Mouse (Mus musculus): ENCODE measurements at regions not wholly inside any gene's neighbourhood (a gene's known extent, or its start where the extent isn't known, plus 50 kb on each side); places are given as distances from the start of the nearest gene placed in this dataset.

- ATAC-seq (replicated peaks; ENCODE audit: insufficient number of reproducible peaks, insufficient read depth, low FRiP score, low read depth), result peak; percentile 53; the same call in 1 of the 2 replicates
Measured at GRCm38 (mm10) chr5:29033462-29033997, 162.3 kb upstream of the Rnf32 start.

GRCm38 (mm10) chr5:29030525-29030924 is 165.3 kb upstream of the Rnf32 start:
- Histone ChIP-seq H3K4me3 (no peak overlapping the region), H3K27me3 (no peaks in the 10 kb centered on the region), H3K9ac (no peak overlapping the region), H3K36me3 (no peaks in the 10 kb centered on the region), H3K4me2 (peak overlapping the region; percentile 35), H3K27ac (0 out of 2 replicates have a peak overlapping the region, but pooled peaks have one; percentile 15), H3K4me1 (replicated peaks) (peaks cover 21% of the 10 kb centered on the region), H3K9me3 (replicated peaks) (no peaks in the 10 kb centered on the region)
- WGBS, result 9% methylated on average over 5 of the region's 5 CpGs
- no peak for ATAC-seq (replicated peaks; ENCODE audit: insufficient number of reproducible peaks, insufficient read depth, low FRiP score, low read depth)

More at GRCm38 (mm10) chr5:29033462-29033997, 162.3 kb upstream of the Rnf32 start:
- Histone ChIP-seq H3K27me3 (no peaks in the 10 kb centered on the region), H3K4me3 (no peak overlapping the region), H3K27ac (peak overlapping the region; percentile 31), H3K9me3 (replicated peaks) (no peaks in the 10 kb centered on the region), H3K4me1 (replicated peaks) (peaks cover 21% of the 10 kb centered on the region), H3K9ac (no peak overlapping the region), H3K4me2 (no peak overlapping the region), H3K36me3 (no peaks in the 10 kb centered on the region)
- 15% methylated on average over 4 of the region's 4 CpGs for WGBS

- H3K4me2 ChIP-seq, result 0 out of 2 replicates have a peak overlapping the region, but pooled peaks have one; percentile 35
Measured at GRCm38 (mm10) chr5:29029957-29030356, 165.8 kb upstream of the Rnf32 start.

DNA sequence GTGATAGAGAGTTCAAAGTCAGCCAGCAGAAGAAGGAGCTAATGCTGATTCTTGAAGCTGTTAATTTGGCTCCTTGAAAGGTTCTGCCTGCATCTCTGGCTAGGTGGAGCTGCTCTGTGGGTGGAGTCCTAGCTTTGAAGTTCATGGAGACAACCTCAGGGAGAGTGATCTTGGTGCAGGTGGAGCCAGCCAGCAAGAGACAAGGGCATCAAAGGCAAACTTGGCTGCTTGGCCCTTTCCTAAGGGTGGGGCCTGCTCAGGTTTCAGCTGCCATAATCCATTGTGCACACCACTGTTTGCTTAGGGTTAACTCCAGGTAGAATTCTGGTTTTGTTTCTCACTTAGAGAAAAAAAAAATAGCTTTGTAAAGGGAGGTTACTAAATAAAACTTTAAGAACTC is 170.7 kb upstream of the Rnf32 start:
- no peaks in the 10 kb centered on the region for H3K27me3 ChIP-seq
- no peak overlapping the region for H3K27ac ChIP-seq
- H3K4me1 ChIP-seq (replicated peaks), result 0 out of 2 replicates have a peak, but pooled peaks cover 2% of the 10 kb centered on the region
- ATAC-seq (replicated peaks; ENCODE audit: insufficient number of reproducible peaks, insufficient read depth, low FRiP score, low read depth), result no peak
- H3K4me3 ChIP-seq, result no peak overlapping the region
- no peaks in the 10 kb centered on the region for H3K36me3 ChIP-seq
- H3K9me3 ChIP-seq (replicated peaks), result no peaks in the 10 kb centered on the region
- H3K9ac ChIP-seq, result no peak overlapping the region
- H3K4me2 ChIP-seq, result no peak overlapping the region

More at GRCm38 (mm10) chr5:29029957-29030356, 165.8 kb upstream of the Rnf32 start:
- no peak for ATAC-seq (replicated peaks; ENCODE audit: insufficient number of reproducible peaks, insufficient read depth, low FRiP score, low read depth)
- no peaks in the 10 kb centered on the region for H3K27me3 ChIP-seq
- H3K27ac ChIP-seq, result 0 out of 2 replicates have a peak overlapping the region, but pooled peaks have one; percentile 15
- H3K36me3 ChIP-seq, result no peaks in the 10 kb centered on the region
- H3K9me3 ChIP-seq (replicated peaks), result no peaks in the 10 kb centered on the region
- WGBS, result 34% methylated on average over 5 of the region's 5 CpGs
- H3K4me1 ChIP-seq (replicated peaks), result peaks cover 21% of the 10 kb centered on the region
- H3K4me3 ChIP-seq, result no peak overlapping the region
- H3K9ac ChIP-seq, result no peak overlapping the region

- no peak for ATAC-seq (replicated peaks; ENCODE audit: insufficient number of reproducible peaks, insufficient read depth, low FRiP score, low read depth)
- 75% methylated on average over 2 of the region's 2 CpGs for WGBS
Measured at GRCm38 (mm10) chr5:28992796-28993195, 203.0 kb upstream of the Rnf32 start.

DNA sequence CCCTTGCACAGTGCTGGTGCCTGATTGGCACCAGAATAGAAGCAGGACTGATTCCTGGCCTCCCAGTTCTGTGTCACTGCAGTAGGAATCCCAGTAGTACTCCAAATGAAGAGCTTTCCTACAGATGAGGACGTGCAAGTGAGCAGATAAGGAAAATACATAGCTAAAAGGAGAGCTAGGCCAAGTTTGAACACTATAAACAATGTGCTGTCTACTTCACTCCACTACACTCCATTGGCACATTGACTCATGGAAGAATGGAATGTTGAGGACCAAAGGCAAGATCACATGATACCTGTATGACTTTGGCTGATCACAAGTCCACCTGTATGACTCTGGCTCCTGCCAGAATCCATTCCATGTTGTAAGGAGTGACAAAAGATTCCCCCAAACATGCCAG is 215.9 kb upstream of the Rnf32 start:
- Histone ChIP-seq H3K36me3 (no peaks in the 10 kb centered on the region), H3K4me2 (no peak overlapping the region)
- WGBS, result 25% methylated on average over 1 of the region's 1 CpGs

More at GRCm38 (mm10) chr5:28992796-28993195, 203.0 kb upstream of the Rnf32 start:
- Histone ChIP-seq H3K4me1 (replicated peaks) (no peaks in the 10 kb centered on the region), H3K27ac (no peak overlapping the region), H3K27me3 (no peaks in the 10 kb centered on the region), H3K9me3 (replicated peaks) (no peaks in the 10 kb centered on the region), H3K4me3 (no peak overlapping the region), H3K4me2 (no peak overlapping the region), H3K9ac (no peak overlapping the region), H3K36me3 (no peaks in the 10 kb centered on the region)

DNA sequence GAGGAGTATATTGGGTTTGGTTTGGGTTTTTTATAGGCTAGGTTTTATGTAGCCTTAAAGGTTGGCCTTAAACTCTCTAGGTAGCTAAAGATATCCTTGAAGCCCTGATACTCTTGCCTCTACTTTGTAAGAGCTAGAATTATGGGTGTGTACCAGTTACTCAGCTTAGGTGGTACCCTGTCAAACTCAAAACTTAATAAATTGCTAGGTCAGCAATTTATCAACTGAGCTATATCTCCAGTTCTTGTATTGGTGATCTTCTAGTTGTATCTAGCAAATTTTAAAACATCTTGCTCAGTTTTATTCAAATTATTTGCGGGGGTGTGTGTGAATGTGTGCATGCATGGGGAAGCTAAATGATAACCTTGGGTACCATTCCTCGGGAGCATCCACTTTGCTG is 225.4 kb upstream of the Rnf32 start:
- H3K9me3 ChIP-seq (replicated peaks), result no peaks in the 10 kb centered on the region
- WGBS, result 70% methylated on average over 2 of the region's 2 CpGs
- H3K4me1 ChIP-seq (replicated peaks), result no peaks in the 10 kb centered on the region
- no peak overlapping the region for H3K9ac ChIP-seq
- no peak overlapping the region for H3K4me2 ChIP-seq
- H3K27ac ChIP-seq, result no peak overlapping the region
- ATAC-seq (replicated peaks; ENCODE audit: insufficient number of reproducible peaks, insufficient read depth, low FRiP score, low read depth), result no peak
- no peaks in the 10 kb centered on the region for H3K36me3 ChIP-seq
- H3K4me3 ChIP-seq, result no peak overlapping the region
- no peaks in the 10 kb centered on the region for H3K27me3 ChIP-seq

More for the DNA sequence above, 215.9 kb upstream of the Rnf32 start:
- H3K9me3 ChIP-seq (replicated peaks), result no peaks in the 10 kb centered on the region
- no peaks in the 10 kb centered on the region for H3K27me3 ChIP-seq
- H3K9ac ChIP-seq, result no peak overlapping the region
- H3K27ac ChIP-seq, result no peak overlapping the region
- no peaks in the 10 kb centered on the region for H3K4me1 ChIP-seq (replicated peaks)
- H3K4me3 ChIP-seq, result no peak overlapping the region
- ATAC-seq (replicated peaks; ENCODE audit: insufficient number of reproducible peaks, insufficient read depth, low FRiP score, low read depth), result no peak

DNA sequence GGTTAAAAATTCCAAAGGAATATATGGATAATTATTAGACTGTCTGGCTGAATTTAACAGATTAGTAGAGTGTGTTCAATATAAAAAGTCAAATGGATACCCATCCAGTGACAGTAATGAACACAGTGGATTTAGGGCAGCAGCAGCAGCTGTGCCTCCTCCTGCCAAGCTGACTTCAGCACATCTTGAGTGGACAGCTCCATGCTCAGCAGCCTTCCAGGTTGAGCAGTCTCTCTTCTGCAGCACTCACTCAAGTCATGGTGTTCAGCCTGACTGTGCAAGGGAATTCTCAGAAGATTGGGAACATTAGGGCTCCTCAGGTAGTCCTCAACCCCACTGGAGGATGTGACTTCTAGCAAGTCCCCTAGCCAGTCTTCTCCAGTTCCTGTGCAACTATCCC is 240.8 kb upstream of the Rnf32 start:
- H3K9me3 ChIP-seq (replicated peaks), result no peaks in the 10 kb centered on the region

GRCm38 (mm10) chr5:28947465-28947864 is 248.3 kb upstream of the Rnf32 start:
- no peak overlapping the region for H3K4me3 ChIP-seq
- H3K4me2 ChIP-seq, result no peak overlapping the region
- H3K9me3 ChIP-seq (replicated peaks), result no peaks in the 10 kb centered on the region
- no peak for ATAC-seq (replicated peaks; ENCODE audit: insufficient number of reproducible peaks, insufficient read depth, low FRiP score, low read depth)
- 33% methylated on average over 4 of the region's 4 CpGs for WGBS
- H3K27ac ChIP-seq, result no peak overlapping the region
- no peaks in the 10 kb centered on the region for H3K36me3 ChIP-seq
- no peaks in the 10 kb centered on the region for H3K27me3 ChIP-seq
- H3K9ac ChIP-seq, result no peak overlapping the region
- H3K4me1 ChIP-seq (replicated peaks), result no peaks in the 10 kb centered on the region

More for the DNA sequence above, 240.8 kb upstream of the Rnf32 start:
- Histone ChIP-seq H3K4me2 (no peak overlapping the region), H3K27me3 (no peaks in the 10 kb centered on the region), H3K4me1 (replicated peaks) (no peaks in the 10 kb centered on the region), H3K9ac (no peak overlapping the region), H3K27ac (no peak overlapping the region), H3K36me3 (no peaks in the 10 kb centered on the region), H3K4me3 (no peak overlapping the region)
- ATAC-seq (replicated peaks; ENCODE audit: insufficient number of reproducible peaks, insufficient read depth, low FRiP score, low read depth), result no peak

DNA sequence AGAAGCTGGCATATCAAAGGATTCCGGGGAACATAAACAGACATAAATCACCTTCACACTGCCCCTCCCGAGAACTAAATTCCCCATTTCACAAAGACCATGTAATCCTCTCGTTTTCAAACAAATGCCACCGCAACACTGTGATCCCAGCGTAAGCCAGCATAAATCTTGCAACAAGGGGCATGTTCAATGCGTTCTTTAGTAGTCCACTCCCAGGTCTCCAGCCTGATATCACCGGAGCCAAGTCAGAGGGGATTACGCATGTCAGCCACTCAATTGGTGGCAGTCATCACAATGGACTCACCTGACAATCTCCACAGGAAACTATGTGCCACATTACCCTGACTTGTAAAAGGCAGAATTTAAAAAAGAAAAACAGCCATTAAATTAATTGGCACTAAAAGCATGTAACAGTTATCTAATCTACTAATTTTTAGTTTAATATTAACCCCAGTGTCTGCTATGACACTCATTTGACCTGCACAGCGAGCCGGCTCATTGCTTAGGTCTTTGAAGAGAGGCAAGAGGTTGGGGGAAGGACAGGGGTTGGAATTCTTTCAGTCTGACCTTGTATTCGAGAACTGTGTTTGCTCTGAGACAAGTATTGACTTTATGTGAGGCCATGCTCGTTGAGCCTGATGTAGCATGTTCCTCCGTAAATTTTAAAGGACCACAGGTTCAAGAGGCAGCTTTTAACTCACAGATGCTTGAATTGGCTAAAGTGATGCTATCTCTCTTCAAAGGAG is 252.0 kb upstream of the Rnf32 start:
- no peaks in the 10 kb centered on the region for H3K9me3 ChIP-seq (replicated peaks)
- H3K4me3 ChIP-seq, result no peak overlapping the region
- no peaks in the 10 kb centered on the region for H3K36me3 ChIP-seq
- 54% methylated on average over 13 of the region's 13 CpGs for WGBS
- ATAC-seq (replicated peaks; ENCODE audit: insufficient number of reproducible peaks, insufficient read depth, low FRiP score, low read depth), result no peak
- no peaks in the 10 kb centered on the region for H3K27me3 ChIP-seq
- no peaks in the 10 kb centered on the region for H3K4me1 ChIP-seq (replicated peaks)
- no peak overlapping the region for H3K27ac ChIP-seq
- no peak overlapping the region for H3K4me2 ChIP-seq
- H3K9ac ChIP-seq, result no peak overlapping the region

DNA sequence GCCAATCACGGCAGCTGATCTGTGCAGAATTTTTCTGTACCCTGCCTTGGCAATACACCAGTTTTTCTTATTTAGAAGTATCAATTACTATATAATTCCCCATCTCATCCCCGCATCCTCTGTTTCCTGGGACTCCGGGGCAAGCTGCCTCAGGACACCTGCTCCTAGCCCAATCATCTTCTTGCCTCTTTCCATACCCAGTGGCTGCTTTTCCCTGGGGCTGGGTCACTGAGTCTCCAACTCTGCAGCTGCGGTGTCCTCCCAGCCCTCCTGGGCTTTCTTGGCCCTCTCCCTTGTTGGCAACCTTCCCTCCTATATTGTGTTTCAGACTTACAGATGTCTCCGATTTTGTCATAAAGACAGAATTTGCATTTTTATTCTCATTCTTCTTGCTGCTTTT is 254.8 kb upstream of the Rnf32 start:
- Histone ChIP-seq H3K27ac (no peak overlapping the region), H3K4me1 (replicated peaks) (no peaks in the 10 kb centered on the region), H3K27me3 (no peaks in the 10 kb centered on the region), H3K36me3 (no peaks in the 10 kb centered on the region), H3K4me3 (no peak overlapping the region), H3K9me3 (replicated peaks) (no peaks in the 10 kb centered on the region), H3K4me2 (no peak overlapping the region), H3K9ac (no peak overlapping the region)
- WGBS, result 81% methylated on average over 5 of the region's 5 CpGs
- ATAC-seq (replicated peaks; ENCODE audit: insufficient number of reproducible peaks, insufficient read depth, low FRiP score, low read depth), result no peak

Data from heart, embryonic 15.5 days (tissue).